Mouse (Mus musculus) hindbrain, embryonic 11.5 days (tissue): ENCODE results near the gene Ccdc117. TPM values are rescaled to one million over a fixed set of nuclear protein-coding genes. Genes with fewer than 3 reads are reported as not detected.
A peak's percentile ranks its signal among the peaks of the same experiment; 100 is the strongest.

Experiments
- ATAC-seq: fragments of 200-750 bp; cut with Nextera tagmentation; 2 replicates; pipeline ENCODE4 v1.8.0; 2017; ENCODE audit warnings: mild to moderate bottlenecking, moderate TSS enrichment, moderate library complexity; ENCODE audit not compliant: low FRiP score
- DNase-seq: peaks from one replicate; pipeline ENCODE4 v3.0.0-alpha.2; 2015; ENCODE audit warnings: low spot score
- H3K27ac ChIP-seq: fragments of 300-500 bp; sonication (generic); 2 replicates; pipeline ENCODE4 v1.5.1; 2014; ENCODE audit warnings: mild to moderate bottlenecking, low read depth, low read length
- H3K27me3 ChIP-seq: fragments of 300-500 bp; sonication (generic); 2 replicates; pipeline ENCODE4 v1.6.1; 2014; ENCODE audit warnings: mild to moderate bottlenecking, low read length, moderate library complexity, mixed read lengths; ENCODE audit not compliant: control insufficient read depth, insufficient read depth
- H3K36me3 ChIP-seq: fragments of 300-500 bp; sonication (generic); 2 replicates; pipeline ENCODE4 v1.6.1; 2014; ENCODE audit warnings: mild to moderate bottlenecking, low read length, moderate library complexity, mixed read lengths; ENCODE audit not compliant: control insufficient read depth, insufficient read depth
- H3K4me1 ChIP-seq: fragments of 300-500 bp; sonication (generic); replicated peaks from 2 replicates; pipeline ENCODE4 v1.6.1; 2014; ENCODE audit warnings: low read length, mixed read lengths; ENCODE audit not compliant: control insufficient read depth, insufficient read depth
- H3K4me2 ChIP-seq: fragments of 300-500 bp; sonication (generic); replicated peaks from 2 replicates; pipeline ENCODE4 v1.6.1; 2014; ENCODE audit warnings: mild to moderate bottlenecking, low read depth, low read length
- H3K4me3 ChIP-seq: fragments of 300-500 bp; sonication (generic); 2 replicates; pipeline ENCODE4 v1.5.1; 2014; ENCODE audit warnings: low read depth, low read length
- H3K9ac ChIP-seq: fragments of 300-500 bp; sonication (generic); 2 replicates; pipeline ENCODE4 v1.6.1; 2014; ENCODE audit warnings: low read depth, low read length
- H3K9me3 ChIP-seq: fragments of 300-500 bp; sonication (generic); 2 replicates; pipeline ENCODE4 v1.6.1; 2016; ENCODE audit warnings: low read length; ENCODE audit not compliant: control insufficient read depth
- WGBS: fragments of 180-500 bp; shearing (Covaris S2); extraction: QIAGEN DNeasy Blood & Tissue Kit; methylation state at CpG from one replicate; pipeline ENCODE4 v1.1.7; 2014; 5-methylcytosine and 5-hydroxymethylcytosine counted together
- polyA plus RNA-seq: library from polyadenylated mRNA; unstranded; fragments of >200 nt; fragmentation: Nextera tagmentation; extraction: Ambion mirVana; gene quantifications from 2 replicates; pipeline ENCODE4 v1.2.1, GENCODE M21; 2014

Ccdc117 gene
- polyA plus RNA-seq, 1 experiment from 2014 or later, result 21.3 TPM

GRCm38 (mm10) chr11:5527865-5528523 is 14.0 kb downstream of the Ccdc117 start:
- H3K4me3 ChIP-seq, result no peak overlapping the region
- no peaks in the 10 kb centered on the region for H3K4me1 ChIP-seq
- no peaks in the 10 kb centered on the region for H3K27me3 ChIP-seq
- no peak overlapping the region for H3K9ac ChIP-seq
- WGBS, result 86% methylated on average over 5 of the region's 5 CpGs
- no peaks in the 10 kb centered on the region for H3K9me3 ChIP-seq
- no peak overlapping the region for H3K4me2 ChIP-seq
- peaks cover 6% of the 10 kb centered on the region for H3K36me3 ChIP-seq
- no peak overlapping the region for H3K27ac ChIP-seq
- DNase-seq, result no peak
- no peak for ATAC-seq

- 91% methylated on average over 7 of the region's 7 CpGs for WGBS
- H3K9ac ChIP-seq, result no peak overlapping the region
- no peak for ATAC-seq
Measured at GRCm38 (mm10) chr11:5526573-5527439, 15.2 kb downstream of the Ccdc117 start.

GRCm38 (mm10) chr11:5525418-5525817 is 16.6 kb downstream of the Ccdc117 start:
- no peaks in the 10 kb centered on the region for H3K27me3 ChIP-seq
- H3K4me3 ChIP-seq, result no peak overlapping the region
- ATAC-seq (no peak), DNase-seq (no peak)
- 93% methylated on average over 4 of the region's 4 CpGs for WGBS
- H3K4me1 ChIP-seq, result no peaks in the 10 kb centered on the region
- H3K4me2 ChIP-seq, result no peak overlapping the region
- no peak overlapping the region for H3K9ac ChIP-seq
- no peak overlapping the region for H3K27ac ChIP-seq
- no peaks in the 10 kb centered on the region for H3K9me3 ChIP-seq
- H3K36me3 ChIP-seq, result 0 out of 2 replicates have a peak, but pooled peaks cover 2% of the 10 kb centered on the region

More at GRCm38 (mm10) chr11:5526573-5527439, 15.2 kb downstream of the Ccdc117 start:
- Histone ChIP-seq H3K27me3 (no peaks in the 10 kb centered on the region), H3K4me3 (no peak overlapping the region), H3K4me2 (no peak overlapping the region), H3K9me3 (no peaks in the 10 kb centered on the region), H3K36me3 (0 out of 2 replicates have a peak, but pooled peaks cover 2% of the 10 kb centered on the region), H3K27ac (no peak overlapping the region), H3K4me1 (no peaks in the 10 kb centered on the region)
- no peak for DNase-seq

- DNase-seq (no peak), ATAC-seq (no peak)
- Histone ChIP-seq H3K36me3 (0 out of 2 replicates have a peak, but pooled peaks cover 2% of the 10 kb centered on the region), H3K4me2 (peak overlapping the region; percentile 71; the same call in 1 of the 2 replicates), H3K4me3 (no peak overlapping the region), H3K27ac (no peak overlapping the region), H3K27me3 (no peaks in the 10 kb centered on the region), H3K9ac (no peak overlapping the region), H3K4me1 (no peaks in the 10 kb centered on the region), H3K9me3 (no peaks in the 10 kb centered on the region)
- WGBS, result 96% methylated on average over 11 of the region's 11 CpGs
Measured at GRCm38 (mm10) chr11:5522798-5523415, 19.1 kb downstream of the Ccdc117 start.

GRCm38 (mm10) chr11:5521516-5522291 is 20.3 kb downstream of the Ccdc117 start:
- ATAC-seq (0 out of 2 replicates have a peak, but pooled peaks have one; percentile 17), DNase-seq (peak; percentile 66)
- peak overlapping the region; percentile 86 for H3K27ac ChIP-seq
- H3K27me3 ChIP-seq, result no peaks in the 10 kb centered on the region
- H3K4me2 ChIP-seq, result peak overlapping the region; percentile 71
- no peaks in the 10 kb centered on the region for H3K9me3 ChIP-seq
- H3K4me3 ChIP-seq, result peak overlapping the region; percentile 97
- H3K9ac ChIP-seq, result peak overlapping the region; percentile 99
- H3K4me1 ChIP-seq, result no peaks in the 10 kb centered on the region
- H3K36me3 ChIP-seq, result 0 out of 2 replicates have a peak, but pooled peaks cover 2% of the 10 kb centered on the region
- WGBS, result 0% methylated on average over 33 of the region's 34 CpGs

- Histone ChIP-seq H3K4me3 (peak overlapping the region; percentile 97), H3K9me3 (no peaks in the 10 kb centered on the region), H3K4me1 (no peaks in the 10 kb centered on the region), H3K4me2 (peak overlapping the region; percentile 71), H3K36me3 (0 out of 2 replicates have a peak, but pooled peaks cover 2% of the 10 kb centered on the region), H3K27ac (peak overlapping the region; percentile 86), H3K9ac (peak overlapping the region; percentile 99), H3K27me3 (no peaks in the 10 kb centered on the region)
- under 1% methylated on average over 13 of the region's 13 CpGs for WGBS
- DNase-seq (no peak), ATAC-seq (peak; percentile 52)
Measured at GRCm38 (mm10) chr11:5521266-5521515, 20.8 kb downstream of the Ccdc117 start.

- Histone ChIP-seq H3K4me2 (peak within 1 kb of the TSS; percentile 71), H3K4me3 (peak within 1 kb of the TSS; percentile 97), H3K27ac (peak within 1 kb of the TSS; percentile 86), H3K9me3 (no peaks in the 10 kb centered on the region), H3K9ac (peak within 1 kb of the TSS; percentile 99), H3K27me3 (no peaks in the 10 kb centered on the region), H3K4me1 (no peaks in the 10 kb centered on the region), H3K36me3 (0 out of 2 replicates have a peak, but pooled peaks cover 2% of the 10 kb centered on the region)
- DNase-seq (peak; percentile 97), ATAC-seq (peak; percentile 99)
- whole genome bisulfite sequencing, result under 1% methylated on average over 54 of the region's 72 CpGs
Measured at GRCm38 (mm10) chr11:5520412-5521265, 21.3 kb downstream of the Ccdc117 start, which contains the start of gene Xbp1. Xbp1 (plus strand) TSS chr11:5520659.
